Mouse (Mus musculus): ENCODE measurements around the gene Agfg2. TPM values are rescaled to one million over a fixed set of nuclear protein-coding genes. Genes with fewer than 3 reads are reported as not detected.
A peak's percentile ranks its signal among the peaks of the same experiment; 100 is the strongest.

Agfg2 gene
- polyA plus RNA-seq, 1 experiment from 2014 or later, result 16.8 TPM

DNA sequence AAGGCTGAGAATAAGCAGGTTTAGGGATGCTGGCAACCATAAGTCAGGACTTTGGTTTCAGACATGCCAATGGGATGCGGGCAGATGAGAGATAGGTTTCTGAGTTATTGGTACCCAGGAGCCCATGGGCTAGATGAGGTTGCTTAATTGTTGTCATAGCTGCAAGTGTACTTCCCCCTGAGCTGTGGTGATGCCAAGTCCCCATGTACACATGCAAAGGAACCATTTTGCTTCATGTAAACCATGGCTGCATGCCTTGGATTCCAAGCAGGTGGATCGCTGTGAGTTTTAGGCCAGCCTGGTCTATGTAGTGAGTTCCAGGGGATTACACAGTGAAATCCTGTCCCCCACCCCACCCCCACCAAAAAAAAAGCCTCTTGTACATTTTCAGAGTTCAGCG is 1.1 kb upstream of the Agfg2 start:
- H3K36me3 ChIP-seq (ENCODE audit: control insufficient read depth, insufficient read depth), result no peaks in the 10 kb centered on the region
- WGBS, result 96% methylated on average over 3 of the region's 3 CpGs
- TF ChIP-seq CTCF (IDR thresholded peaks at IDR 0.05; ENCODE audit: low read depth), result no peak
- no peaks in the 10 kb centered on the region for H3K27me3 ChIP-seq (replicated peaks; ENCODE audit: control insufficient read depth, insufficient read depth, low read length)
- no peak for ATAC-seq
- no peak overlapping the region for H3K9ac ChIP-seq (ENCODE audit: low read depth, low read length)
- H3K9me3 ChIP-seq (ENCODE audit: control insufficient read depth), result no peaks in the 10 kb centered on the region
- H3K4me1 ChIP-seq (replicated peaks; ENCODE audit: control insufficient read depth, insufficient read depth, low read length), result 0 out of 2 replicates have a peak, but pooled peaks cover 2% of the 10 kb centered on the region
- H3K27ac ChIP-seq (ENCODE audit: low read depth, low read length), result no peak overlapping the region
- H3K4me2 ChIP-seq (replicated peaks; ENCODE audit: low read depth), result no peak overlapping the region
- no peak overlapping the region for H3K4me3 ChIP-seq (ENCODE audit: low read depth, low read length)

DNA sequence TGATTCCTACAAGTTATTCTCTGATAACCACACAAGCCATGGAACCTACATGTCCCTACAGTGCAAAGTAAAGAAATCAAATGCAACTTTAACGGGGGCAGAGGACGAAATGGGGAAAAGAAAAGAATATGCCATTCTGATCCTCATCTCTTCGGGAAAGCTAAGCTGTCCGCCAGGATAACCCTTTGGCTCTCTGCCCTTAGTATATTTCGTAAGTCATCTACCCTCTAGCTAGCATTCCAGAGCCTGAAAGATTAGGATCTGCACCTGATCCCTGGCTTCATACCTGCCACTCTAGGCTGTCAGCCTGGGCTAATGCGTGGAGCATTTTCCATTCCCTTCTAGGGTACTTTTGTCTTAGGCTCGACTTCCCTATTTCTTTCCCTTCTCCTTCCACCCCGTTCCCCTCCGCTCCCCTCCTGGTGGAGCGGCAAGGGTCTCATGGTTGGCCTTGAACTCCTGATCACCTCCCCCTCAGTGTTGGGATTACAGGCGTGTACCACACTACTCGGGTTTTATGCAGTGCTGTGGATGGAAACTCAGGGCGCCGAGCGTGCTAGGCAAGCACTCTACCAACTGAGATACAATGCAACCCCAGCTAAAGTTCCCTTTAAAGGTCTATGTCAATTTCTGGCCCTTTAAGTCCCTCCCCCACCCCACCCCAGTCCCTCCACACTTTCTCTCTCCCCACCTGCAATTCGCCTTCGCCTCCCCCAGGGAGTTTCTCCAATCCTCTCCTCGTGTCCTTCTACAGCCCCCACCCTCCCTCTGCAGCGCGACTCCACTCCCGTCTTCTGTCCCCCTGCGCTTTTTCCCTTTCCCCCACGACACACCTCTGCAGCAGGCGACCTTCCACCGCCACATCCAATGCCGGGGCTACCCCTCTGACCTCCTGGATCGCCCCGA is 885 bp downstream of the Agfg2 start:
- H3K4me1 ChIP-seq (replicated peaks; ENCODE audit: control insufficient read depth, insufficient read depth, low read length), result 0 out of 2 replicates have a peak, but pooled peaks cover 2% of the 10 kb centered on the region
- H3K9ac ChIP-seq (ENCODE audit: low read depth, low read length), result peak overlapping the region; percentile 55
- no peaks in the 10 kb centered on the region for H3K9me3 ChIP-seq (ENCODE audit: control insufficient read depth)
- H3K27me3 ChIP-seq (replicated peaks; ENCODE audit: control insufficient read depth, insufficient read depth, low read length), result no peaks in the 10 kb centered on the region
- peak; percentile 2; the same call in 1 of the 2 replicates for ATAC-seq
- H3K27ac ChIP-seq (ENCODE audit: low read depth, low read length), result peak overlapping the region; percentile 55
- no peaks in the 10 kb centered on the region for H3K36me3 ChIP-seq (ENCODE audit: control insufficient read depth, insufficient read depth)
- H3K4me2 ChIP-seq (replicated peaks; ENCODE audit: low read depth), result peak overlapping the region; percentile 93
- 6% methylated on average over 28 of the region's 28 CpGs for WGBS
- peak overlapping the region; percentile 69 for H3K4me3 ChIP-seq (ENCODE audit: low read depth, low read length)
- no peak for TF ChIP-seq CTCF (IDR thresholded peaks at IDR 0.05; ENCODE audit: low read depth)

DNA sequence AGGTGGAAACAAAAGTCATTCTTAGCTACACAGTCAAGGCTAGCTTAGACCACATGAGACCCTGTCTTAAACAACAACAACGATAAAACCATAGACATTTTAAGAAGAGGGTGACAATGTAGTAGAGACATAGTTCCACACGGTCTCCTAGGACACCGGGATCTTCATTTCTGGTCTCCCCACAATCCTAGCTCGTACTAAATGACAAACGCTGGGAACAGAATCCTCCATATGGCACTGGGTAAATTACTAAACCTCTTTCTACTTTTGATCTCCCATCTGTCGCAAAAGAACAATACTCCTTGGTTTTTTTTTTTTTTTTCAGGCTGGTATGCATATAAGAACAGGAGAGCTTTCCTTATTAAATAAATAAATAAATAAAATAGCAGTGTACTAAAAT is 2.0 kb downstream of the Agfg2 start:
- Histone ChIP-seq H3K27me3 (replicated peaks; ENCODE audit: control insufficient read depth, insufficient read depth, low read length) (no peaks in the 10 kb centered on the region), H3K36me3 (ENCODE audit: control insufficient read depth, insufficient read depth) (no peaks in the 10 kb centered on the region), H3K4me2 (replicated peaks; ENCODE audit: low read depth) (peak overlapping the region; percentile 93; the same call in 1 of the 2 replicates), H3K27ac (ENCODE audit: low read depth, low read length) (no peak overlapping the region), H3K9me3 (ENCODE audit: control insufficient read depth) (no peaks in the 10 kb centered on the region), H3K9ac (ENCODE audit: low read depth, low read length) (no peak overlapping the region), H3K4me1 (replicated peaks; ENCODE audit: control insufficient read depth, insufficient read depth, low read length) (0 out of 2 replicates have a peak, but pooled peaks cover 2% of the 10 kb centered on the region), H3K4me3 (ENCODE audit: low read depth, low read length) (no peak overlapping the region)
- 83% methylated on average over 6 of the region's 6 CpGs for WGBS
- no peak for TF ChIP-seq CTCF (IDR thresholded peaks at IDR 0.05; ENCODE audit: low read depth)
- no peak for ATAC-seq

DNA sequence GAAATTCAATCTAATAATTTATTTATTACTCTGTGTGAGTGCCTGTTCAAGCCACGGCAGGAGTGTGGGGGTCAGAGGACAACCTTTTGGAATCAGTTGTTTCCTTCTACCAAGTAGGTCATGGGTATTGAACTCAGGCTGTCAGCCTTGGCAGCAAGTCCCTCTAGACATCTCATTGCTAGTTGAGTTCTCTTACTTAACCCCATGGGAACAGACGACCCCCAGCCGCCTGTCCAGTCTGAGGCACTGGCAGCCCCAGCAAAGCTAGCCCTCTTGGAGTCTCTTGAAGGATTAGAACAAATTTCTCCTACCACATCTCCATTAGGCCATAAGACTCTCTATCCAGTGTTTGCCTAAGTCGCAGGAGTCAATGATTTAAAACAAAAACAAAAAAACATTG is 4.8 kb downstream of the Agfg2 start:
- Histone ChIP-seq H3K4me1 (replicated peaks; ENCODE audit: control insufficient read depth, insufficient read depth, low read length) (0 out of 2 replicates have a peak, but pooled peaks cover 2% of the 10 kb centered on the region), H3K27me3 (replicated peaks; ENCODE audit: control insufficient read depth, insufficient read depth, low read length) (no peaks in the 10 kb centered on the region), H3K4me2 (replicated peaks; ENCODE audit: low read depth) (no peak overlapping the region), H3K4me3 (ENCODE audit: low read depth, low read length) (no peak overlapping the region), H3K36me3 (ENCODE audit: control insufficient read depth, insufficient read depth) (no peaks in the 10 kb centered on the region), H3K9me3 (ENCODE audit: control insufficient read depth) (no peaks in the 10 kb centered on the region), H3K9ac (ENCODE audit: low read depth, low read length) (no peak overlapping the region), H3K27ac (ENCODE audit: low read depth, low read length) (0 out of 2 replicates have a peak overlapping the region, but pooled peaks have one; percentile 35)
- no peak for TF ChIP-seq CTCF (IDR thresholded peaks at IDR 0.05; ENCODE audit: low read depth)
- no peak for ATAC-seq
- WGBS, result 63% methylated on average over 4 of the region's 4 CpGs

DNA sequence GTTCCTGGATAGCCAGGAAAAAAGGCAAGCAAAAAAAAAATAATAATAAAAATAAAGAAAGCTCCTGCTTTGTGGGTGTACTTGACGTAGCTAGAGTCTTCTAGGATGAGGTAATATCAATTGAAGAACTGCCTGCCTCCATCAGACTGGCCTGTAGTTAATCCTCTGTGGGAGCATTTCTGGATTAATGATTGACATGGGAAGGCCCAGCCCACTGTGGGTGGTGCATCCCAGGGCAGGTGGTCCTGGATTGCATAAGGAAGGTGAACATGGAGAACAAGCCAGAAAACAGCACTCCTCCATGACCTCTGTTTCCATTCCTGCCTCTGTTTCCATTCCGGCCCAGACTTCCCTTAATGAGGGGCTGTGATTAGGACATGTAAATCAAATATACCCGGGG is 5.8 kb downstream of the Agfg2 start:
- WGBS, result 74% methylated on average over 3 of the region's 3 CpGs
- no peak overlapping the region for H3K27ac ChIP-seq (ENCODE audit: low read depth, low read length)
- no peak for ATAC-seq

DNA sequence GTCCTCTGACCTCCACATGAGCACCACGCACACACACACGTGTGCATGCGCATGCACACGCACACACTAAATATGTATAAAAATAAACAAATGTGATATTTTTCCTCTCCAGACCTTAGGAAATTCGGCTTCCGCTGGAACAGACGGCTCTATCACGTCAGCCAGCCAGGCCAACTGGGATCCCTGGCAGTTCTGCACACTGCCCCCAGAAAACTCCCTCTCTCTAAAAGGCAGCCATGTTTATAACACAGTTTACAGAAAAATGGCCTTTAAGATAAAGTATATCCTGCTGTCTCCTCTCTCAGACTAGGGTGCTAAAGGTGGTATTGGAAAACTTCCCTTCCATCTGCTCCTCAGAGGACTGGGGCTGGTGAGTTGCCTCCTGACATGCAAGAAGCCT is 6.7 kb downstream of the Agfg2 start:
- no peaks in the 10 kb centered on the region for H3K9me3 ChIP-seq (ENCODE audit: control insufficient read depth)
- no peak overlapping the region for H3K27ac ChIP-seq (ENCODE audit: low read depth, low read length)
- H3K4me2 ChIP-seq (replicated peaks; ENCODE audit: low read depth), result no peak overlapping the region
- ATAC-seq, result no peak
- TF ChIP-seq CTCF (IDR thresholded peaks at IDR 0.05; ENCODE audit: low read depth), result no peak
- H3K9ac ChIP-seq (ENCODE audit: low read depth, low read length), result no peak overlapping the region
- H3K27me3 ChIP-seq (replicated peaks; ENCODE audit: control insufficient read depth, insufficient read depth, low read length), result no peaks in the 10 kb centered on the region
- no peaks in the 10 kb centered on the region for H3K36me3 ChIP-seq (ENCODE audit: control insufficient read depth, insufficient read depth)
- no peak overlapping the region for H3K4me3 ChIP-seq (ENCODE audit: low read depth, low read length)
- 0 out of 2 replicates have a peak, but pooled peaks cover 5% of the 10 kb centered on the region for H3K4me1 ChIP-seq (replicated peaks; ENCODE audit: control insufficient read depth, insufficient read depth, low read length)
- 91% methylated on average over 8 of the region's 8 CpGs for WGBS

More for the DNA sequence above, 5.8 kb downstream of the Agfg2 start:
- H3K9me3 ChIP-seq (ENCODE audit: control insufficient read depth), result no peaks in the 10 kb centered on the region
- H3K9ac ChIP-seq (ENCODE audit: low read depth, low read length), result no peak overlapping the region
- 0 out of 2 replicates have a peak, but pooled peaks cover 2% of the 10 kb centered on the region for H3K4me1 ChIP-seq (replicated peaks; ENCODE audit: control insufficient read depth, insufficient read depth, low read length)
- H3K4me2 ChIP-seq (replicated peaks; ENCODE audit: low read depth), result no peak overlapping the region
- no peaks in the 10 kb centered on the region for H3K36me3 ChIP-seq (ENCODE audit: control insufficient read depth, insufficient read depth)
- no peak for TF ChIP-seq CTCF (IDR thresholded peaks at IDR 0.05; ENCODE audit: low read depth)
- no peak overlapping the region for H3K4me3 ChIP-seq (ENCODE audit: low read depth, low read length)
- H3K27me3 ChIP-seq (replicated peaks; ENCODE audit: control insufficient read depth, insufficient read depth, low read length), result no peaks in the 10 kb centered on the region

Data from intestine, postnatal 0 days (tissue).